Mouse (Mus musculus): ENCODE results near the gene Stub1. TPM values are rescaled to one million over a fixed set of nuclear protein-coding genes. Genes with fewer than 3 reads are reported as not detected.

Gene Stub1
- total and polyA plus RNA-seq, 3 experiments: 74.0 to 99.7 TPM; not detected in 1

DNA sequence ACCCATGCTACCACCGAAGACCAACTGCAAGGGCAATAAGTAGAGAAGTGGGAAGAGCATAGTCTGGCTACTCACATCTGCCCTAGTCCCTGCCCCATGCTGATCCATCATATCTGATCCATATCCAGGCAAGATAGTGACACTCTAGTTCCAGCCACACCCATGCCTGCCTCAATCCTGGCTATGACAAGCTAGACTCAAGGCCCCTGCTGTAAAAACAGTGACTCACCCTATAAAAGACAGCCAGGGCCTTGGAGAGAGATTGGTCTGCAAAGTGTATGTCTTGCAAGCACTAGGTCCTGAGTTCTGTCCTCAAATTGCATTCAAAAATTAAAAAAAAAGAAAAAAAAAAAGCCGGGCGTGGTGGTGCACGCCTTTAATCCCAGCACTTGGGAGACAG lies 26.7 kb downstream of the Stub1 start:
- Histone ChIP-seq H3K79me2 (ENCODE audit: control insufficient read depth, insufficient read depth, low read length, poor library complexity) (no peaks in the 10 kb centered on the region), H3K27ac (ENCODE audit: control insufficient read depth, low read depth, low read length) (no peak overlapping the region), H3K36me3 (ENCODE audit: control insufficient read depth in 1 of 2, insufficient read depth in 2 of 2, low read length in 2 of 2) (no peaks in the 10 kb centered on the region), H3K4me3 (ENCODE audit: control insufficient read depth in 1 of 2, insufficient read depth in 1 of 2, low read depth in 2 of 2, low read length in 2 of 2) (no peak overlapping the region), H3K9ac (ENCODE audit: control insufficient read depth, low read depth, low read length, poor library complexity, severe bottlenecking) (no peak overlapping the region), H3K4me1 (ENCODE audit: control insufficient read depth in 1 of 2, insufficient read depth in 2 of 2, low read length in 2 of 2) (peaks cover 0 to 8% of the 10 kb centered on the region in 2 experiments; a peak in 1 of 4 replicates), H3K9me3 (replicated peaks; ENCODE audit: insufficient read depth, low read length) (no peaks in the 10 kb centered on the region), H3K27me3 (ENCODE audit: control insufficient read depth in 1 of 2, insufficient read depth in 2 of 2, low read length in 2 of 2) (peaks cover 3 to 6% of the 10 kb centered on the region in 2 experiments; a peak in 2 of 4 replicates)
- TF ChIP-seq UBTF (IDR thresholded peaks at IDR 0.05; ENCODE audit: borderline replicate concordance, insufficient read depth, low read depth, low read length): no peak
- no peak for TF ChIP-seq TBP (IDR thresholded peaks at IDR 0.05; ENCODE audit: low read depth, low read length)
- TF ChIP-seq GABPA (IDR thresholded peaks at IDR 0.05; ENCODE audit: low read depth, low read length): no peak
- no peak for TF ChIP-seq MYB (IDR thresholded peaks at IDR 0.05; ENCODE audit: low read depth, low read length)
- TF ChIP-seq ELF1 (IDR thresholded peaks at IDR 0.05; ENCODE audit: low read depth, low read length): no peak
- TF ChIP-seq KAT2A (conservative IDR thresholded peaks at IDR 0.05; ENCODE audit: low read depth, low read length): no peak
- TF ChIP-seq SMC3 (IDR thresholded peaks at IDR 0.05; ENCODE audit: low read depth, low read length): no peak
- TF ChIP-seq TCF12 (IDR thresholded peaks at IDR 0.05; ENCODE audit: low read depth, low read length): no peak
- no peak for TF ChIP-seq NELFE (IDR thresholded peaks at IDR 0.05; ENCODE audit: low read depth, low read length)
- TF ChIP-seq MYC (IDR thresholded peaks at IDR 0.05; ENCODE audit: low read depth, low read length): no peak
- TF ChIP-seq USF1 (IDR thresholded peaks at IDR 0.05; ENCODE audit: low read depth, low read length): no peak
- no peak for TF ChIP-seq NRF1 (IDR thresholded peaks at IDR 0.05; ENCODE audit: insufficient read depth, low read depth, low read length, poor library complexity, severe bottlenecking)
- no peak for TF ChIP-seq TAL1 (IDR thresholded peaks at IDR 0.05; ENCODE audit: low read length)
- TF ChIP-seq SIN3A (IDR thresholded peaks at IDR 0.05; ENCODE audit: low read length): no peak
- no peak for TF ChIP-seq CHD1 (IDR thresholded peaks at IDR 0.05; ENCODE audit: low read depth, low read length)
- TF ChIP-seq ZKSCAN1 (IDR thresholded peaks at IDR 0.05; ENCODE audit: low read depth, low read length): no peak
- no peak for DNase-seq (ENCODE audit: low read depth, low spot score)

DNA sequence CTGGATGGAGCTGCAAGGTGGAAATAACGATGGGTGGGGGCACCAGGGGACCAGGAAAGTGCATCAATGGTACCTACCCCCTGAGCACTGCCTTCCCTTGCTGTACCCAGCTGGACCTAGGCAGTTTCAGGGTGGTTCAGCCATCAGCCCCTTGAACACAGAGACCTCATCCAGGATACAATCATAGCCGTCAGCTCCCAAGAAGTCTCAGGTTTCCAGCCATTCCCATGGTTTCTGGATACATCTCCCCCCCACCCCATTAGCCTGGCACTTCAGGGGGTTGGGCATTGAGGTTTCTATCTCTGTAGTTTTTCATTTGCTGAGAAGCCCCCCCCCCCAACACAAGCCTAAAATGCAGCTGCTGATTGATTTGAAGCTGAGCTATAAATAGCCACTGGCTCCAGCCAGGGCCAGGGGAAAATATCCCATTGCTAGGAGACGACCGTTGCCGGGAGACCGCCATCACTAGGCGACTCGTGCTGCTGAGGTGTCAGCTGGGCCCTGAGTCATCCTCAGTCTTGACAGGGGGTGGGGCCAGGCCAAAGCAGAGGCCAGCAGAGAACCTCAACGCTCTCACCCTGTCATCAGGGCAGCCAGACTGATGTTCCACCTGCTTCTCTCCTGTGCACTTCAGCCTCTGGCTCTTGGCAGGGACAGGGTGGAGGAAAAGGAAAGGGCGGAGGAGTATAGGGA lies 30.2 kb downstream of the Stub1 start:
- no peak overlapping the region for H3K4me3 ChIP-seq (ENCODE audit: control insufficient read depth in 1 of 2, insufficient read depth in 1 of 2, low read depth in 2 of 2, low read length in 2 of 2)
- TF ChIP-seq ZNF384 (IDR thresholded peaks at IDR 0.05; ENCODE audit: low read depth, low read length): no peak
- TF ChIP-seq TCF12 (IDR thresholded peaks at IDR 0.05; ENCODE audit: low read depth, low read length): no peak
- TF ChIP-seq SIN3A (IDR thresholded peaks at IDR 0.05; ENCODE audit: low read length): no peak
- TF ChIP-seq SMC3 (IDR thresholded peaks at IDR 0.05; ENCODE audit: low read depth, low read length): no peak
- no peak for TF ChIP-seq RCOR1 (IDR thresholded peaks at IDR 0.05; ENCODE audit: low read depth, low read length)
- TF ChIP-seq ELF1 (IDR thresholded peaks at IDR 0.05; ENCODE audit: low read depth, low read length): no peak
- TF ChIP-seq MAX (IDR thresholded peaks at IDR 0.05; ENCODE audit: low read length): no peak
- no peak for TF ChIP-seq RAD21 (IDR thresholded peaks at IDR 0.05; ENCODE audit: low read depth, low read length)
- TF ChIP-seq NRF1 (IDR thresholded peaks at IDR 0.05; ENCODE audit: insufficient read depth, low read depth, low read length, poor library complexity, severe bottlenecking): no peak
- no peak for TF ChIP-seq UBTF (IDR thresholded peaks at IDR 0.05; ENCODE audit: borderline replicate concordance, insufficient read depth, low read depth, low read length)
- H3K27me3 ChIP-seq (ENCODE audit: control insufficient read depth in 1 of 2, insufficient read depth in 2 of 2, low read length in 2 of 2): peaks cover 3 to 5% of the 10 kb centered on the region in 2 experiments; a peak in 1 of 4 replicates
- peaks cover 0 to 8% of the 10 kb centered on the region in 2 experiments; a peak in 1 of 4 replicates for H3K4me1 ChIP-seq (ENCODE audit: control insufficient read depth in 1 of 2, insufficient read depth in 2 of 2, low read length in 2 of 2)
- no peaks in the 10 kb centered on the region for H3K79me2 ChIP-seq (ENCODE audit: control insufficient read depth, insufficient read depth, low read length, poor library complexity)
- H3K36me3 ChIP-seq (ENCODE audit: control insufficient read depth in 1 of 2, insufficient read depth in 2 of 2, low read length in 2 of 2): no peaks in the 10 kb centered on the region
- H3K9ac ChIP-seq (ENCODE audit: control insufficient read depth, low read depth, low read length, poor library complexity, severe bottlenecking): no peak overlapping the region
- DNase-seq (ENCODE audit: low read depth, low spot score): no peak
- no peak overlapping the region for H3K27ac ChIP-seq (ENCODE audit: control insufficient read depth, low read depth, low read length)
- no peaks in the 10 kb centered on the region for H3K9me3 ChIP-seq (replicated peaks; ENCODE audit: insufficient read depth, low read length)
